Mouse (Mus musculus) limb, embryonic 13.5 days (tissue): ENCODE measurements around the gene Surf6. TPM values are rescaled to one million over a fixed set of nuclear protein-coding genes. Genes with fewer than 3 reads are reported as not detected.

Source experiments
- ATAC-seq: fragments of 200-750 bp; cut with Nextera tagmentation; 2 replicates; pipeline ENCODE4 v1.8.0; 2017; ENCODE audit warnings: low read depth, moderate number of reproducible peaks, moderate TSS enrichment; ENCODE audit not compliant: low FRiP score
- H3K27ac ChIP-seq: fragments of 300-500 bp; sonication (generic); 2 replicates; pipeline ENCODE4 v1.5.1; 2015; ENCODE audit warnings: inconsistent platforms, mild to moderate bottlenecking, moderate library complexity
- H3K27me3 ChIP-seq: fragments of 300-500 bp; sonication (generic); 2 replicates; pipeline ENCODE4 v1.6.1; 2015; ENCODE audit warnings: mild to moderate bottlenecking, inconsistent platforms
- H3K36me3 ChIP-seq: fragments of 300-500 bp; sonication (generic); 2 replicates; pipeline ENCODE4 v1.6.1; 2015; ENCODE audit warnings: inconsistent platforms, mild to moderate bottlenecking, moderate library complexity
- H3K4me1 ChIP-seq: fragments of 300-500 bp; sonication (generic); 2 replicates; pipeline ENCODE4 v1.6.1; 2015; ENCODE audit warnings: inconsistent platforms
- H3K4me2 ChIP-seq: fragments of 300-500 bp; sonication (generic); replicated peaks from 2 replicates; pipeline ENCODE4 v1.6.1; 2015; ENCODE audit warnings: inconsistent platforms, mild to moderate bottlenecking, moderate library complexity
- H3K4me3 ChIP-seq: fragments of 300-500 bp; sonication (generic); 2 replicates; pipeline ENCODE4 v1.5.1; 2015; ENCODE audit warnings: moderate library complexity, mild to moderate bottlenecking, inconsistent platforms
- H3K9ac ChIP-seq: fragments of 300-500 bp; sonication (generic); 2 replicates; pipeline ENCODE4 v1.6.1; 2015; ENCODE audit warnings: mild to moderate bottlenecking, inconsistent platforms
- H3K9me3 ChIP-seq: fragments of 300-500 bp; sonication (generic); 2 replicates; pipeline ENCODE4 v1.6.1; 2016; ENCODE audit warnings: inconsistent platforms
- WGBS: fragments of 180-500 bp; shearing (Covaris S2); methylation state at CpG from one replicate; pipeline ENCODE4 v1.1.7; 2015; 5-methylcytosine and 5-hydroxymethylcytosine counted together
- polyA plus RNA-seq: library from polyadenylated mRNA; unstranded; fragments of >200 nt; fragmentation: Nextera tagmentation; extraction: Ambion mirVana; gene quantifications from 2 replicates; pipeline ENCODE4 v1.2.1, GENCODE M21; 2015

Gene Surf6
- polyA plus RNA-seq, 1 experiment from 2014 or later: 30.7 TPM

DNA sequence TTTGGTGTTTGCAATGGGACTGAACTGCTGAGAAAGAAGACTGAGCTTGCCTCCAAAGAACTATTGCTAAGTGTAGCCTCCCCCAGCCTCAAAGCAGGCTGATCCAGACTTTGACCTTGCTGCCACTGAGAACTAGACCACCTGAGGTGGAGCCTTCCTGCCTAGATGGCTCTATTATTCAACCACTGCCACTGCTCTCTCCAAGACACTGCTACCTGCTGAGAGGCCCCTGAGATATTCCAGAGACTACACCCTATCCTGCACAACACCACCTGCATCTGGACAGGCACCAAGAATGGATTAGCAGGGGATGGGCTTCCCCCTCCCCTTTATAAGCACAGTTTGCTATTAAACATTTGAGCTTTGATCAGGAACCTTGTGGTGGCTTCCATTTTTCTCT, 24.1 kb downstream of the Surf6 start:
- no peak overlapping the region for H3K4me2 ChIP-seq
- H3K9ac ChIP-seq: no peak overlapping the region
- no peak for ATAC-seq
- H3K27ac ChIP-seq: no peak overlapping the region
- no peak overlapping the region for H3K4me3 ChIP-seq
- H3K36me3 ChIP-seq: no peaks in the 10 kb centered on the region
- H3K4me1 ChIP-seq: no peaks in the 10 kb centered on the region
- no peaks in the 10 kb centered on the region for H3K27me3 ChIP-seq
- peaks cover 10% of the 10 kb centered on the region for H3K9me3 ChIP-seq

DNA sequence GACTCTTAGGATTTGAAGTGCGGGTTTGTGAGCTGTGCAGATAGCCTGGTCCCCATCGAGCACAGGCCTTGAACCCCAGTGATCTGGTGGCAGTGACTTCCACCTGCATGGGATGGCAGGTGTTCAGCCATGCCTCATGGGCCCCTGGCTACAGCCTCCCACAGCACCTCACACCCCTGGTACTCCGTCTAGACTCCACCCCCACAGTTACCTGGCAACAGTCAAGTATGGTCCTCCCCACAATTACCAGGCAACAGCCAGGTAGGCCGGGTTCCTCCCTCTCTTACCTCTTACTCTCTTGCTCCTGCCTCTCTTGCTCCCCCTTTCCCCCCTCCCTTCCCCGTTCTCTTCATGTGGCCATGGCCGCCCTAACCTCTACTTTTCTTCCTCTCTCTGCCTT, 32.0 kb downstream of the Surf6 start:
- WGBS: 58% methylated on average over 6 of the region's 6 CpGs
- Histone ChIP-seq H3K27me3 (0 out of 2 replicates have a peak, but pooled peaks cover 3% of the 10 kb centered on the region), H3K4me3 (no peak overlapping the region), H3K27ac (no peak overlapping the region), H3K9me3 (no peaks in the 10 kb centered on the region), H3K9ac (no peak overlapping the region), H3K4me2 (no peak overlapping the region), H3K4me1 (no peaks in the 10 kb centered on the region), H3K36me3 (no peaks in the 10 kb centered on the region)
- no peak for ATAC-seq

- no peak within 1 kb of the TSS for H3K4me2 ChIP-seq
- no peak within 1 kb of the TSS for H3K4me3 ChIP-seq
- 0 out of 2 replicates have a peak, but pooled peaks cover 3% of the 10 kb centered on the region for H3K27me3 ChIP-seq
- ATAC-seq: no peak
- H3K9ac ChIP-seq: no peak within 1 kb of the TSS
- no peaks in the 10 kb centered on the region for H3K4me1 ChIP-seq
- H3K27ac ChIP-seq: no peak within 1 kb of the TSS
- 57% methylated on average over 3 of the region's 3 CpGs for WGBS
- H3K36me3 ChIP-seq: no peaks in the 10 kb centered on the region
- H3K9me3 ChIP-seq: no peaks in the 10 kb centered on the region
Measured at GRCm38 (mm10) chr2:26864879-26865278, 37.8 kb downstream of the Surf6 start, which contains the start of gene Abo. Gene Abo, minus strand, starts transcription at chr2:26864979.

GRCm38 (mm10) chr2:26862856-26863255, 39.8 kb downstream of the Surf6 start:
- ATAC-seq: no peak
- Histone ChIP-seq H3K4me2 (no peak overlapping the region), H3K27me3 (no peaks in the 10 kb centered on the region), H3K9me3 (no peaks in the 10 kb centered on the region), H3K27ac (no peak overlapping the region), H3K4me3 (no peak overlapping the region), H3K4me1 (no peaks in the 10 kb centered on the region), H3K9ac (no peak overlapping the region), H3K36me3 (no peaks in the 10 kb centered on the region)
- WGBS: 80% methylated on average over 3 of the region's 3 CpGs

DNA sequence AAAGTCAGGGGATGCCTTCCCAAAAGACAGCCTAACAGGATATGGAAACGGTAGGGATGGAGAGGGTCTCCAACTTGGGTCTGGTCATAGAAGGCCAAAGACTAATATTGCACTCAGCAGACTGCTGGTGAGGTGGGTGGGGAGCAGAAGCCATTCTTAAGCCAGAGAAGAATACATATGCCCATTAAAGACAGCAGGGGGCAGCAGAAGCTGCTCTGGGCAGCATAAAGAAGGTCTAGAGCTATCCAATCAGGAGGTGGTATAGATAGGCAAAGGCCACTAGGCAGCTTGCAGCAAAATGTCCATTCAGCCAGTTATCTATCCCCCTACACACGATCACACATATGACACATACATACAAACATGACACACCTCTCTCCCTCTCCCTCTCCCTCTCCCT, 55.0 kb downstream of the Surf6 start:
- Histone ChIP-seq H3K27me3 (no peaks in the 10 kb centered on the region), H3K4me1 (no peaks in the 10 kb centered on the region), H3K4me3 (no peak overlapping the region), H3K27ac (no peak overlapping the region), H3K9ac (no peak overlapping the region), H3K4me2 (no peak overlapping the region), H3K9me3 (no peaks in the 10 kb centered on the region), H3K36me3 (no peaks in the 10 kb centered on the region)
- no peak for ATAC-seq
- WGBS: 51% methylated on average over 2 of the region's 2 CpGs

Other genes with a start within 250 kb of the Surf6 start
- not detected in 2 replicates for gene Lcn4, start 231.6 kb downstream of the Surf6 start, polyA plus RNA-seq
- gene Abo, start 37.9 kb downstream of the Surf6 start, polyA plus RNA-seq: not detected in 2 replicates
- gene Med22, start 7.8 kb upstream of the Surf6 start, polyA plus RNA-seq: 58.7 and 59.1 TPM in 2 replicates
- 647 and 667 TPM in 2 replicates for gene Rpl7a, start 7.9 kb upstream of the Surf6 start, polyA plus RNA-seq
- gene Surf2, start 13.5 kb upstream of the Surf6 start, polyA plus RNA-seq: 42.0 and 48.8 TPM in 2 replicates
- 58.1 and 58.7 TPM in 2 replicates for gene Surf1, start 13.7 kb upstream of the Surf6 start, polyA plus RNA-seq
- 254 and 280 TPM in 2 replicates for gene Surf4, start 31.0 kb upstream of the Surf6 start, polyA plus RNA-seq
- gene Stkld1, start 31.2 kb upstream of the Surf6 start, polyA plus RNA-seq: not detected in 2 replicates
- gene Rexo4, start 61.5 kb upstream of the Surf6 start, polyA plus RNA-seq: 48.6 and 52.9 TPM in 2 replicates
- gene Adamts13, start 70.5 kb upstream of the Surf6 start, polyA plus RNA-seq: not detected in 2 replicates
- 96.3 and 102 TPM in 2 replicates for gene Cacfd1, start 107.0 kb upstream of the Surf6 start, polyA plus RNA-seq
- gene Slc2a6, start 125.1 kb upstream of the Surf6 start, polyA plus RNA-seq: 0.75 and 0.77 TPM in 2 replicates
- 43.3 and 49.0 TPM in 2 replicates for gene Mymk, start 169.3 kb upstream of the Surf6 start, polyA plus RNA-seq
- 13.3 and 13.8 TPM in 2 replicates for gene Adamtsl2, start 176.5 kb upstream of the Surf6 start, polyA plus RNA-seq
- gene Fam163b, start 239.6 kb upstream of the Surf6 start, polyA plus RNA-seq: 0.46 and 0.52 TPM in 2 replicates